Mouse (Mus musculus) MEL (cell line): Measurements from ENCODE around the gene Tenm3. TPM values are rescaled to one million over a fixed set of nuclear protein-coding genes. Genes with fewer than 3 reads are reported as not detected.

Experiments used
- DNase-seq: peaks from one replicate; pipeline ENCODE4 v3.0.0; 2011; ENCODE audit warnings: low read depth, low spot score
- H3K27ac ChIP-seq: 2 replicates; pipeline ENCODE4 v1.5.1; 2012; ENCODE audit warnings: low read depth, mild to moderate bottlenecking, control low read depth, low read length, moderate library complexity; ENCODE audit not compliant: control insufficient read depth
- H3K27me3 ChIP-seq, 2 experiments: fragments of 150-350 bp in 1 of 2; sonication (generic) in 1 of 2; 2 replicates each; pipeline ENCODE4 v1.6.1; 2012; ENCODE audit warnings: low read length in 2 of 2, mild to moderate bottlenecking in 2 of 2, improper control_type of control experiment in 1 of 2, moderate library complexity in 1 of 2; ENCODE audit not compliant: insufficient read depth in 2 of 2, control insufficient read depth in 1 of 2
- H3K36me3 ChIP-seq, 2 experiments: 2 replicates each; pipeline ENCODE4 v1.6.1; 2012 to 2014; ENCODE audit warnings: low read length in 2 of 2, improper control_type of control experiment in 1 of 2, inconsistent platforms in 1 of 2, mild to moderate bottlenecking in 1 of 2; ENCODE audit not compliant: insufficient read depth in 2 of 2, control insufficient read depth in 1 of 2
- H3K4me1 ChIP-seq, 2 experiments: fragments of 150-350 bp in 1 of 2; sonication (generic) in 1 of 2; 2 replicates each; pipeline ENCODE4 v1.6.1; 2012; ENCODE audit warnings: low read length in 2 of 2, improper control_type of control experiment in 1 of 2, mild to moderate bottlenecking in 1 of 2; ENCODE audit not compliant: insufficient read depth in 2 of 2, control insufficient read depth in 1 of 2
- H3K4me3 ChIP-seq, 2 experiments: fragments of 150-350 bp in 1 of 2; sonication (generic) in 1 of 2; 2 replicates each; pipeline ENCODE4 v1.5.1; 2012; ENCODE audit warnings: low read depth in 2 of 2, low read length in 2 of 2, mild to moderate bottlenecking in 2 of 2, moderate library complexity in 2 of 2, control low read depth in 1 of 2, improper control_type of control experiment in 1 of 2; ENCODE audit not compliant: control insufficient read depth in 1 of 2, insufficient read depth in 1 of 2
- H3K79me2 ChIP-seq: 2 replicates; pipeline ENCODE4 v1.6.1; 2012; ENCODE audit warnings: mild to moderate bottlenecking, low read length, moderate library complexity; ENCODE audit not compliant: control insufficient read depth, poor library complexity, insufficient read depth
- H3K9ac ChIP-seq: 2 replicates; pipeline ENCODE4 v1.6.1; 2012; ENCODE audit warnings: low read depth, mild to moderate bottlenecking, control low read depth, low read length, moderate library complexity; ENCODE audit not compliant: control insufficient read depth, poor library complexity, severe bottlenecking
- H3K9me3 ChIP-seq: fragments of 150-350 bp; sonication (generic); replicated peaks from 2 replicates; pipeline ENCODE4 v1.6.1; 2012; ENCODE audit warnings: mild to moderate bottlenecking, low read length, improper control_type of control experiment, moderate library complexity; ENCODE audit not compliant: insufficient read depth
- EP300 ChIP-seq, 2 experiments: IDR thresholded peaks; 2 replicates each; pipeline ENCODE4 v1.6.1; 2011; ENCODE audit warnings: improper control_type of control experiment in 2 of 2, low read length in 2 of 2, low read depth in 1 of 2, mild to moderate bottlenecking in 1 of 2
- GATA1 ChIP-seq: IDR thresholded peaks from 2 replicates; pipeline ENCODE4 v1.6.1; 2011; ENCODE audit warnings: low read depth, low read length, improper control_type of control experiment
- HCFC1 ChIP-seq: IDR thresholded peaks from 2 replicates; pipeline ENCODE4 v1.6.1; 2012; ENCODE audit warnings: low read depth, mild to moderate bottlenecking, inconsistent platforms, low read length, improper control_type of control experiment, moderate library complexity
- KAT2A ChIP-seq: conservative IDR thresholded peaks from 2 replicates; pipeline ENCODE4 v1.6.1; 2012; ENCODE audit warnings: low read depth, low read length, improper control_type of control experiment, inconsistent platforms
- MAX ChIP-seq: IDR thresholded peaks from 2 replicates; pipeline ENCODE4 v1.6.1; 2011; ENCODE audit warnings: low read length, improper control_type of control experiment
- MYB ChIP-seq: IDR thresholded peaks from 2 replicates; pipeline ENCODE4 v1.6.1; 2011; ENCODE audit warnings: mild to moderate bottlenecking, low read depth, low read length, improper control_type of control experiment
- SIN3A ChIP-seq: IDR thresholded peaks from 2 replicates; pipeline ENCODE4 v1.6.1; 2012; ENCODE audit warnings: low read length, improper control_type of control experiment, inconsistent platforms
- SMC3 ChIP-seq: IDR thresholded peaks from 2 replicates; pipeline ENCODE4 v1.6.1; 2011; ENCODE audit warnings: low read depth, low read length, improper control_type of control experiment
- USF1 ChIP-seq: IDR thresholded peaks from 2 replicates; pipeline ENCODE4 v1.6.1; 2014; ENCODE audit warnings: low read depth, mild to moderate bottlenecking, inconsistent platforms, low read length, improper control_type of control experiment, moderate library complexity
- polyA plus RNA-seq, 2 experiments: library from polyadenylated mRNA; stranded (reverse) in 1 of 2; unstranded in 1 of 2; fragments of >175 nt in 1 of 2; fragments of >200 nt in 1 of 2; gene quantifications; 2 replicates each; pipeline versions ENCODE4 v1.2.1 to v1.2.4; 2012; ENCODE audit warnings: low replicate concordance in 2 of 2, low read depth in 1 of 2; ENCODE audit not compliant: insufficient read length in 2 of 2, insufficient read depth in 1 of 2, missing spikeins in 1 of 2
- total RNA-seq: library from RNA; depleted of rRNA; stranded (reverse); fragments of 300-350 nt; gene quantifications from 2 replicates; pipeline ENCODE4 v1.2.3, GENCODE M21; 2012

Gene Tenm3
- total and polyA plus RNA-seq, 3 experiments: not detected

DNA sequence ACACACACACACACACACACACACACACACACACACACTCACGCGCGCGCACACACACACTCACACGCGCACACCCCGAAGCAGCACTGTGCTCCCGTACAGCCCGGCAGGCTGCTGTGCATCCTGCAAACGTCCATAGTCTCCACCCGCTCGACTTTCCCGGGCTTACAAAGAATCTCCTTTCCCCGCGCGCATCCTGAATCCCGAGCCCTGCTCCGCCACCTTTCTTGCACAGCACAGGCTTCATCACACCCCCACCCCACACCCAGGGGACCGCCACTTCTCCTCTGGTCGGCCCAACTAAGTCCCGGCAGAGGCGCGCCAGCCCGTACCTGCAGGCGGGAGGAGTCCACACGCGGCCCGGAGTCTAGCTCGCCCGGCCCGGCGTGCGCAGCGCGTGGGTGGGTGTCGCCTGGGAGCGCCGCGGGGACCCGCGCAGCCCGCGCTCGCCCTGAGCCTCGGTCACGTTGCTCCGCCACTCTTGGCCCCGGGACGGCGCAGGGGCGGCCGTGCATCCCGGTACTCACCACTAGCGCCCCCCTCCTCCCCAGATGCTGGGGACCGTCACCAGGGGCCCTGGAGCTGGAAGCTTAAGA lies 288.1 kb downstream of the Tenm3 start:
- no peaks in the 10 kb centered on the region for H3K36me3 ChIP-seq
- no peaks in the 10 kb centered on the region for H3K79me2 ChIP-seq
- no peak overlapping the region for H3K4me3 ChIP-seq
- H3K27ac ChIP-seq: no peak overlapping the region
- TF ChIP-seq KAT2A (no peak), EP300 (IDR thresholded peaks at IDR 0.05; ENCODE audit: low read depth in 1 of 2, low read length in 2 of 2) (no peak), MAX (no peak), USF1 (no peak), HCFC1 (no peak)
- no peaks in the 10 kb centered on the region for H3K4me1 ChIP-seq
- H3K9ac ChIP-seq: no peak overlapping the region
- DNase-seq: no peak
- no peaks in the 10 kb centered on the region for H3K9me3 ChIP-seq
- H3K27me3 ChIP-seq: no peaks in the 10 kb centered on the region

DNA sequence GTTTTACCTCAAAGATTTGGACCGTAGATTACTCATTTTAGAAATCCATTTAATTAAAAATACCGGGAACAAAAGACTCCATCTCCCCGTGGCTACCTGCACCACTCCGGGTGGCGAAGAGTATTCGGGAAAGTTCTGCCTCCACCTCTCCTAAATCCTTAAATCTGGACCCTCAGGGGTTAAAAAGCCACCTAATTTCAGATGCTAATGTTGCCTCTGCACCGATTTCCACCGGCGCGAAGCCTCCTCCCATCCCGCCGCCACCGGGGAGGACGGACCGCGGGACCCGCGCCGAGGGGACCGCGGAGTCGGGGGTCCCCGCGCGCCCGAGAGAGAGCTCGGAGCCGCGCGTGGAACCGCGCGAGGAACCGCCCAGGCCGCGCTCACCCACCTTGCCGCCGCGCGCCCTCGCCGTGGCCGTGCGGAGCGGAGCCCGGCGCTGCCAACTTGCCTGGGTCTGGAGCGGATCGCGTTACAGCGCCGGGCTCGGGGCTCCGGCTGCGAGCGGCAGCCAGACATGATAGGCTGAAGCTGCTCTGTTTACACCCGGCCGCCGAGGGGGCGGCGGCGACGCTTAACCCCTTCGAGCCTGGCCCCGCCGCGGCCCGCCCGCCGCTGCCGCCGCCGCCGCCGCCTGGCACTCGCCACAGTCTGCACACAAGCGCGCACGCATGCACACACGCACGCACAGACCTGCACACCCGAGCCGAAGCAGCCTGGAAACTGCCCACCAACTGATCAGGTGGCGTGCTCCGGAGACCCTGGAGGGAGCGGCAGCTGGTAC lies 288.8 kb downstream of the Tenm3 start:
- no peak for TF ChIP-seq USF1
- TF ChIP-seq SIN3A: no peak
- no peak for TF ChIP-seq GATA1
- H3K9me3 ChIP-seq: no peaks in the 10 kb centered on the region
- no peak overlapping the region for H3K9ac ChIP-seq
- H3K79me2 ChIP-seq: no peaks in the 10 kb centered on the region
- no peaks in the 10 kb centered on the region for H3K36me3 ChIP-seq
- no peak overlapping the region for H3K4me3 ChIP-seq
- no peaks in the 10 kb centered on the region for H3K27me3 ChIP-seq
- no peaks in the 10 kb centered on the region for H3K4me1 ChIP-seq
- H3K27ac ChIP-seq: no peak overlapping the region
- no peak for DNase-seq

- Histone ChIP-seq H3K79me2 (no peaks in the 10 kb centered on the region), H3K4me3 (no peak overlapping the region), H3K9ac (no peak overlapping the region), H3K9me3 (no peaks in the 10 kb centered on the region), H3K4me1 (no peaks in the 10 kb centered on the region), H3K36me3 (no peaks in the 10 kb centered on the region), H3K27ac (no peak overlapping the region), H3K27me3 (no peaks in the 10 kb centered on the region)
- DNase-seq: no peak
- TF ChIP-seq SMC3: no peak
- TF ChIP-seq MYB: no peak
- TF ChIP-seq SIN3A: no peak
- TF ChIP-seq, all 39 proteins: peak for 0
These were observed 289.9 kb downstream of the Tenm3 start for GRCm38 (mm10) chr8:48553791-48554288.
